Mouse (Mus musculus) CH12.LX (cell line): ENCODE results near the gene Ebna1bp2. TPM values are rescaled to one million over a fixed set of nuclear protein-coding genes. Genes with fewer than 3 reads are reported as not detected.
A peak's percentile ranks its signal among the peaks of the same experiment; 100 is the strongest.

Source experiments
- DNase-seq: peaks from one replicate; pipeline ENCODE4 v3.0.0-alpha.2; 2013; ENCODE audit errors: extremely low read depth
- H3K27ac ChIP-seq: 2 replicates; pipeline ENCODE4 v1.5.1; 2012; ENCODE audit warnings: low read depth, mild to moderate bottlenecking, control low read depth, moderate library complexity; ENCODE audit not compliant: insufficient read depth
- H3K27me3 ChIP-seq: replicated peaks from 2 replicates; pipeline ENCODE3; 2012; ENCODE audit warnings: inconsistent platforms
- H3K36me3 ChIP-seq, 2 experiments: replicated peaks in 1 of 2; 2 replicates each; pipeline versions ENCODE3 to v1.6.1; 2012; ENCODE audit warnings: inconsistent platforms in 1 of 2, low read length in 1 of 2, mild to moderate bottlenecking in 1 of 2, mixed read lengths in 1 of 2, moderate library complexity in 1 of 2; ENCODE audit not compliant: control insufficient read depth in 1 of 2, insufficient read depth in 1 of 2
- H3K4me1 ChIP-seq, 2 experiments: 2 replicates each; pipeline ENCODE4 v1.6.1; 2012; ENCODE audit warnings: inconsistent platforms in 1 of 2, moderate library complexity in 1 of 2; ENCODE audit not compliant: insufficient read depth in 2 of 2, control insufficient read depth in 1 of 2
- H3K4me2 ChIP-seq: 2 replicates; pipeline ENCODE4 v1.6.1; 2012; ENCODE audit warnings: low read depth, mild to moderate bottlenecking, control low read depth; ENCODE audit not compliant: poor library complexity, insufficient read depth, severe bottlenecking
- H3K4me3 ChIP-seq, 3 experiments: fragments of 150-350 bp in 1 of 3; sonication (generic) in 1 of 3; replicated peaks in 1 of 3; 2 replicates each; pipeline versions ENCODE3 to v1.5.1; 2011 to 2012; ENCODE audit warnings: low read depth in 2 of 3, low read length in 2 of 3, mild to moderate bottlenecking in 2 of 3, moderate library complexity in 2 of 3, control low read depth in 1 of 3, improper control_type of control experiment in 1 of 3, inconsistent platforms in 1 of 3, mixed read lengths in 1 of 3; ENCODE audit not compliant: poor library complexity in 1 of 3
- H3K79me2 ChIP-seq: replicated peaks from 2 replicates; pipeline ENCODE4 v1.6.1; 2012; ENCODE audit warnings: mild to moderate bottlenecking, moderate library complexity; ENCODE audit not compliant: control insufficient read depth, poor library complexity, insufficient read depth, severe bottlenecking; ENCODE audit errors: extremely low read depth
- H3K9ac ChIP-seq: 2 replicates; pipeline ENCODE4 v1.6.1; 2012; ENCODE audit warnings: low read depth, mild to moderate bottlenecking, control low read depth, moderate library complexity; ENCODE audit not compliant: insufficient read depth
- H3K9me3 ChIP-seq: replicated peaks from 2 replicates; pipeline ENCODE3; 2012; ENCODE audit warnings: low read length, inconsistent platforms, mixed read lengths
- BHLHE40 ChIP-seq: IDR thresholded peaks from 2 replicates; pipeline ENCODE4 v1.6.1; 2011; ENCODE audit warnings: mild to moderate bottlenecking, low read depth, low read length, improper control_type of control experiment
- CHD2 ChIP-seq: IDR thresholded peaks from 2 replicates; pipeline ENCODE4 v1.6.1; 2011; ENCODE audit warnings: low read length, improper control_type of control experiment
- CTCF ChIP-seq, 2 experiments: IDR thresholded peaks in 1 of 2; conservative IDR thresholded peaks in 1 of 2; 2 replicates each; pipeline ENCODE4 v1.5.1; 2011 to 2012; ENCODE audit warnings: low read depth in 2 of 2, low read length in 2 of 2, improper control_type of control experiment in 1 of 2, inconsistent platforms in 1 of 2, mild to moderate bottlenecking in 1 of 2, moderate library complexity in 1 of 2
- JUN ChIP-seq: IDR thresholded peaks from 2 replicates; pipeline ENCODE4 v1.6.1; 2011; ENCODE audit warnings: low read depth, mild to moderate bottlenecking, low read length, improper control_type of control experiment, moderate library complexity; ENCODE audit not compliant: insufficient read depth
- MAX ChIP-seq: IDR thresholded peaks from 2 replicates; pipeline ENCODE4 v1.6.1; 2011; ENCODE audit warnings: low read length, improper control_type of control experiment
- MAZ ChIP-seq: IDR thresholded peaks from 2 replicates; pipeline ENCODE4 v1.6.1; 2012; ENCODE audit warnings: low read depth, mild to moderate bottlenecking, inconsistent platforms, low read length, improper control_type of control experiment, moderate library complexity
- MYC ChIP-seq: IDR thresholded peaks from 2 replicates; pipeline ENCODE4 v1.6.1; 2011; ENCODE audit warnings: low read depth, mild to moderate bottlenecking, improper control_type of control experiment, low read length
- PAX5 ChIP-seq: IDR thresholded peaks from 2 replicates; pipeline ENCODE4 v1.6.1; 2012; ENCODE audit warnings: low read length, inconsistent platforms, mixed read lengths
- SMC3 ChIP-seq: IDR thresholded peaks from 2 replicates; pipeline ENCODE4 v1.6.1; 2011; ENCODE audit warnings: low read depth, low read length, improper control_type of control experiment
- TCF12 ChIP-seq: IDR thresholded peaks from 2 replicates; pipeline ENCODE4 v1.6.1; 2014; ENCODE audit warnings: low read depth, mild to moderate bottlenecking, inconsistent platforms, low read length, improper control_type of control experiment
- USF2 ChIP-seq: conservative IDR thresholded peaks from 2 replicates; pipeline ENCODE4 v1.6.1; 2011; ENCODE audit warnings: low read depth, low read length, improper control_type of control experiment
- ZC3H11A ChIP-seq: IDR thresholded peaks from 2 replicates; pipeline ENCODE4 v1.6.1; 2012; ENCODE audit warnings: low read depth, mild to moderate bottlenecking, inconsistent platforms, low read length, improper control_type of control experiment
- ZMIZ1 ChIP-seq: IDR thresholded peaks from 2 replicates; pipeline ENCODE4 v1.6.1; 2012; ENCODE audit warnings: low read depth, mild to moderate bottlenecking, inconsistent platforms, low read length, improper control_type of control experiment
- dilution Hi-C: fragments of 300-500 bp; cut with MboI; formaldehyde crosslinking; loops from 2 replicates; pipeline ENCODE4 v1.14.3; 2020; ENCODE audit warnings: low sequenced_read_pairs; ENCODE audit not compliant: extremely low pct_unique_long_range_greater_than_20kb, extremely low pct_ligation_motif_present
- in situ Hi-C: fragments of 300-500 bp; cut with MboI; formaldehyde crosslinking; loops from 3 replicates; pipeline ENCODE4 v1.14.3; 2019; ENCODE audit warnings: low sequenced_read_pairs, low pct_ligation_motif_present, low pct_unique_long_range_greater_than_20kb, mixed read lengths
- polyA plus RNA-seq: library from polyadenylated mRNA; unstranded; fragments of >175 nt; gene quantifications from 2 replicates; pipeline ENCODE4 v1.2.1, GENCODE M21; 2012; ENCODE audit warnings: low read depth; ENCODE audit not compliant: insufficient read length
- total RNA-seq, 2 experiments: library from RNA; depleted of rRNA; stranded (reverse); fragments of 300-350 nt in 1 of 2; fragments of >200 nt in 1 of 2; gene quantifications; 2 replicates each; pipeline ENCODE4 v1.2.3; 2012 to 2014

Gene Ebna1bp2
- total and polyA plus RNA-seq, 3 experiments = 167 to 271 (median 257) TPM

DNA sequence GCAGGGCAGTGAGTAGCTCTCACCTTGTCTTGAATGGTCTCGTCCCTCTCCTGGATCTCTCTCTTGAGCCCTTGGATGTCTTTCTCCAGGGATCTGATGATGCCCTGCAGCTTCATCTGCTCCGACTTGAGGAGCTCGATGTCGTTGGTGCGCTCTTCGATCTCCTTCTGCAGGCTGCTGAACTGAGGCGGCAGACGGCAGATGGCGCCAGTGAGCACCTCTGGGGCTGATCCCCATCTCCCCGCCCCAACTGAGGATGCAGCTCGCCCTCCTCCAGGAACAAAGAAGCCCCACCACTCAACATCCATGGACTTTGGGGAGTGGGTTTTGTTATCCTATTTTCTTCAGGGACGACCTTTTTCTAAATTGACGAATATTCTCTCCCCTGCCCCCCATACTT, 41.3 kb upstream of the Ebna1bp2 start:
- no peak overlapping the region for H3K27ac ChIP-seq
- no peak overlapping the region for H3K4me3 ChIP-seq
- no peak overlapping the region for H3K4me2 ChIP-seq
- H3K36me3 ChIP-seq = no peaks in the 10 kb centered on the region
- H3K9me3 ChIP-seq = peaks cover 9% of the 10 kb centered on the region
- dilution Hi-C loops = no loop called here
- H3K79me2 ChIP-seq = no peaks in the 10 kb centered on the region
- peaks cover 4% of the 10 kb centered on the region in 2 experiments; a peak in 2 of 4 replicates for H3K4me1 ChIP-seq
- no peak overlapping the region for H3K9ac ChIP-seq
- TF ChIP-seq CTCF (conservative IDR thresholded peaks at IDR 0.05 in 1 of 2, IDR thresholded peaks at IDR 0.05 in 1 of 2; ENCODE audit: low read depth in 2 of 2, low read length in 2 of 2) (peak; percentile 21 to 61; a peak in 3 of 4 replicates), SMC3 (peak; percentile 37), CHD2 (no peak)
- DNase-seq = peak; percentile 25
- in situ Hi-C loops = no loop called here
- H3K27me3 ChIP-seq = peaks cover 87% of the 10 kb centered on the region

DNA sequence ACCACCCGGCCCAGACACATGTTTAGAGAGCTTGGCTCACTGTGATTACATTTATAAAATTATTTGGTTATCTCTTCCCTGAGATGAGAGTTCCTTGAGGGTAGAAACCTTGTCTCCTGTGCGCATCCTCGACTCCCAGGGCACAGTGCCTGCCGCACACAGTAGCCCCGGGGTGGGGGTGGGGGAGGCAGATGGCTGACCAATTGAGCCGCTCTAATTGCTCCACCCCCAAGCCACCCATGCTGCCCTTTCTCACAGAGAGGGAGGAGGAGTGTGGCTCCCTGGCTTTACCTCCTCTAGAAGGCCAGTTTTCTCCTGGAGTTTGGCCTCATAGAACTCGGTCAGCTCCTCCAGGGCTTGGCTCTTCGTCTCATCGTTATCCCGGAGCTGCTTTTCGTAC, 39.1 kb upstream of the Ebna1bp2 start:
- no peak for DNase-seq
- no peak overlapping the region for H3K4me2 ChIP-seq
- H3K27me3 ChIP-seq = peaks cover 86% of the 10 kb centered on the region
- dilution Hi-C loops = no loop called here
- H3K4me3 ChIP-seq = no peak overlapping the region
- H3K79me2 ChIP-seq = no peaks in the 10 kb centered on the region
- peaks cover 4% of the 10 kb centered on the region in 2 experiments; a peak in 2 of 4 replicates for H3K4me1 ChIP-seq
- H3K36me3 ChIP-seq = no peaks in the 10 kb centered on the region
- TF ChIP-seq TCF12 = no peak
- TF ChIP-seq MYC = no peak
- TF ChIP-seq ZMIZ1 = no peak
- no peak for TF ChIP-seq MAZ
- no peak for TF ChIP-seq MAX
- no peak for TF ChIP-seq BHLHE40
- TF ChIP-seq, all 38 proteins: peak for 0
- H3K9ac ChIP-seq = no peak overlapping the region
- no peak overlapping the region for H3K27ac ChIP-seq
- peaks cover 9% of the 10 kb centered on the region for H3K9me3 ChIP-seq
- in situ Hi-C loops = no loop called here

DNA sequence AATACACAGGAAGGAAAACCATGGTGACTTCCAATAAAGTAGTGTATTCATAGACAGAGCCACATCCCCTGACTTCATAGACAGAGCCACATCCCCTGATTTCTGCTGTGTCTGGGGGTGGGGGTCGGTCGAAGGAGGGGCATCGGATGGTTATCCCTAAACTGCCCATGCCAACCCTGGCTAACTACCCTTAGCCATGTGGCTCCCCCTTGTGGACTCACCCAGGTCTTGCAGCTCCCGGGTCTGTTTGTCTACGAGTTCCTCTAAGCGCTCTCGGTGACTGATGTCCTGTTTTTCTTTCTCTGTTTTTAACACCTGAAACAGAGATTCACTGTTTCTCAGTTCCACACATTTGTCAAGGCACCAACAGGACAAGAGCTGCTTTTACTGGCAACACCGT, 38.0 kb upstream of the Ebna1bp2 start:
- in situ Hi-C loops (no loop called here), dilution Hi-C loops (no loop called here)
- Histone ChIP-seq H3K9ac (no peak overlapping the region), H3K4me3 (no peak overlapping the region), H3K36me3 (no peaks in the 10 kb centered on the region), H3K27me3 (peaks cover 87% of the 10 kb centered on the region), H3K4me2 (no peak overlapping the region), H3K27ac (no peak overlapping the region), H3K4me1 (peaks cover 4% of the 10 kb centered on the region in 2 experiments; a peak in 2 of 4 replicates), H3K9me3 (peaks cover 8% of the 10 kb centered on the region), H3K79me2 (no peaks in the 10 kb centered on the region)
- TF ChIP-seq MAX (no peak), ZC3H11A (no peak), CTCF (conservative IDR thresholded peaks at IDR 0.05 in 1 of 2, IDR thresholded peaks at IDR 0.05 in 1 of 2; ENCODE audit: low read depth in 2 of 2, low read length in 2 of 2) (peak; percentile 27 to 47; a peak in 2 of 4 replicates), PAX5 (no peak), JUN (no peak), USF2 (no peak)
- DNase-seq = peak; percentile 6
